Mouse (Mus musculus) hindbrain, embryonic 11.5 days (tissue): ENCODE results near the gene Eif4e1b. TPM values are rescaled to one million over a fixed set of nuclear protein-coding genes. Genes with fewer than 3 reads are reported as not detected.

ENCODE experiments used
- ATAC-seq: fragments of 200-750 bp; cut with Nextera tagmentation; 2 replicates; pipeline ENCODE4 v1.8.0; 2017; ENCODE audit warnings: mild to moderate bottlenecking, moderate TSS enrichment, moderate library complexity; ENCODE audit not compliant: low FRiP score
- DNase-seq: peaks from one replicate; pipeline ENCODE4 v3.0.0-alpha.2; 2015; ENCODE audit warnings: low spot score
- H3K27ac ChIP-seq: fragments of 300-500 bp; sonication (generic); 2 replicates; pipeline ENCODE4 v1.5.1; 2014; ENCODE audit warnings: mild to moderate bottlenecking, low read depth, low read length
- H3K27me3 ChIP-seq: fragments of 300-500 bp; sonication (generic); 2 replicates; pipeline ENCODE4 v1.6.1; 2014; ENCODE audit warnings: mild to moderate bottlenecking, low read length, moderate library complexity, mixed read lengths; ENCODE audit not compliant: control insufficient read depth, insufficient read depth
- H3K36me3 ChIP-seq: fragments of 300-500 bp; sonication (generic); 2 replicates; pipeline ENCODE4 v1.6.1; 2014; ENCODE audit warnings: mild to moderate bottlenecking, low read length, moderate library complexity, mixed read lengths; ENCODE audit not compliant: control insufficient read depth, insufficient read depth
- H3K4me1 ChIP-seq: fragments of 300-500 bp; sonication (generic); replicated peaks from 2 replicates; pipeline ENCODE4 v1.6.1; 2014; ENCODE audit warnings: low read length, mixed read lengths; ENCODE audit not compliant: control insufficient read depth, insufficient read depth
- H3K4me2 ChIP-seq: fragments of 300-500 bp; sonication (generic); replicated peaks from 2 replicates; pipeline ENCODE4 v1.6.1; 2014; ENCODE audit warnings: mild to moderate bottlenecking, low read depth, low read length
- H3K4me3 ChIP-seq: fragments of 300-500 bp; sonication (generic); 2 replicates; pipeline ENCODE4 v1.5.1; 2014; ENCODE audit warnings: low read depth, low read length
- H3K9ac ChIP-seq: fragments of 300-500 bp; sonication (generic); 2 replicates; pipeline ENCODE4 v1.6.1; 2014; ENCODE audit warnings: low read depth, low read length
- H3K9me3 ChIP-seq: fragments of 300-500 bp; sonication (generic); 2 replicates; pipeline ENCODE4 v1.6.1; 2016; ENCODE audit warnings: low read length; ENCODE audit not compliant: control insufficient read depth
- WGBS: fragments of 180-500 bp; shearing (Covaris S2); extraction: QIAGEN DNeasy Blood & Tissue Kit; methylation state at CpG from one replicate; pipeline ENCODE4 v1.1.7; 2014; 5-methylcytosine and 5-hydroxymethylcytosine counted together
- polyA plus RNA-seq: library from polyadenylated mRNA; unstranded; fragments of >200 nt; fragmentation: Nextera tagmentation; extraction: Ambion mirVana; gene quantifications from 2 replicates; pipeline ENCODE4 v1.2.1, GENCODE M21; 2014

Gene Eif4e1b
- polyA plus RNA-seq, 1 experiment from 2014 or later = not detected

DNA sequence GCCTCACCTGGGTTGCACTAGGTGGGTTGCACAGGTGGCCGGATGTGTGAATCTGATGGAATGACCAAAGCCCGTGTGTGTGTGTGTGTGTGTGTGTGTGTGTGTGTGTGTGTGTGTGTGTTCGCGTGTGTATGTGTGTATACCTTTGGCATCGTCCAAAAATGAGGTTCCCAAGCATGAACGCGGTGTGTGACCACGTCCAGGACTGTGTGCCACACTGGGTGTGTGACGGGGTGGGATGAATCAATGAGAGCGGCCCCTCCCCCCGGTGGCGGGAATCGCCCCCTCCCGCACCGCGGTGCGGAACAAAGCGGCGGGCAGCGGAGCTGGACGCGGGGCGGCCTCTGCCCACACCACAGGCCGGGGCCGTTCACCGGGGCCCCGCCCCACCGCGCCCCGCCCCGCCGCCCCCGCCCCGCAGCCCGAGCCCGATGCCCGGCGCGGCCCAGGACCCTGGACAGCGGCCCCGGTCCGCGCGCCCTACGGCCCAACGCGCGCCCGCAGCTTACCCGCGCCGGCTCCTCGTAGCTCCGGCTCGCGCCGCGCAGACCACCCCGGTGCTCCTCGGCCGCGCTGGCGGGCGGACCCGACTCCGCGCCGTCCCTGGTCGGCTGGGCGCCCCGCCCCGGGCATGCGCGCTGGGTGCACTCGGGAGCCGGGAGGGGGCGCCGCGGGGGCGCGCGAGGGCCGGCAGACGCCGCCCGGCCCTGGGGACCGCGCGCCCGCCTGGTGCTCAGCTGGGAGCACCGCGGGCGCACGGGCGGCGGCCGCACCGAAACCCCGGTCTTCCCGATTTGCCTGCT, 34.5 kb upstream of the Eif4e1b start:
- Histone ChIP-seq H3K36me3 (no peaks in the 10 kb centered on the region), H3K27ac (peak overlapping the region; percentile 89), H3K9me3 (no peaks in the 10 kb centered on the region), H3K4me3 (peak overlapping the region; percentile 60), H3K9ac (peak overlapping the region; percentile 71), H3K27me3 (peaks cover 7% of the 10 kb centered on the region; the same call in 1 of the 2 replicates), H3K4me2 (peak overlapping the region; percentile 65), H3K4me1 (peaks cover 3% of the 10 kb centered on the region; the same call in 1 of the 2 replicates)
- ATAC-seq = peak; percentile 89
- peak; percentile 84 for DNase-seq
- 7% methylated on average over 31 of the region's 100 CpGs for WGBS

DNA sequence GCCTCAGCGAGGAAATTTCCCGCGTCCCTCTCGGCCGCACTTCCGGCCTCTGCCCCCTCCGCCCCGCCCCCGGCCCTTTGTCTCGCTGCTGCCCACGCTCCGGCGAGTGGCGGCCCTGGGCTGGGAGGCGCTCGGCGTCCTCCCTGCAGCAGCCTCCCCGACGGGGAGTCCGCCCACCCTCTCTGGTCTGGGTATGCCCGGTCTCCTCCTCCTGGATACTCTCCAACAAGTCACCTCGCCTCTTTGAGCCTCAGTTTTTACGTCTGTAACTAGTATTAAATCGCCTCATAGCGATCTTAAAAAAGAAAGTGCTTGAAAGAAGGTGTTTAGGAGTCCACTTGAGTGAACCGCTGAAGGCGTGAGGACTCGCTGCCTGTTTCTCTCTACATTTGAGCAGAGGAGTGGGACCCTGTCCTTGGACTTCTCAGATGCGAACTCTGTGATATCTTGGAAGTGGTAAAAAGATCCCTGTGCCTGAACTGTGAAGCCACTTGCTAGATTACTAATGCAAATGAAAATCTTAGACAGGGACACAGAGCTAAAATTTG, 33.9 kb upstream of the Eif4e1b start, which contains the start of gene Gprin1:
Gprin1 (minus strand) TSS at position 11 of the 548 bp plus-strand sequence.
- Histone ChIP-seq H3K36me3 (no peaks in the 10 kb centered on the region), H3K4me3 (peak within 1 kb of the TSS; percentile 60), H3K4me1 (peaks cover 3% of the 10 kb centered on the region; the same call in 1 of the 2 replicates), H3K4me2 (peak within 1 kb of the TSS; percentile 65), H3K27me3 (peaks cover 7% of the 10 kb centered on the region; the same call in 1 of the 2 replicates), H3K27ac (peak within 1 kb of the TSS; percentile 89), H3K9me3 (no peaks in the 10 kb centered on the region), H3K9ac (peak within 1 kb of the TSS; percentile 71)
- peak; percentile 84 for ATAC-seq
- WGBS = 1% methylated on average over 29 of the region's 29 CpGs
- DNase-seq = no peak

DNA sequence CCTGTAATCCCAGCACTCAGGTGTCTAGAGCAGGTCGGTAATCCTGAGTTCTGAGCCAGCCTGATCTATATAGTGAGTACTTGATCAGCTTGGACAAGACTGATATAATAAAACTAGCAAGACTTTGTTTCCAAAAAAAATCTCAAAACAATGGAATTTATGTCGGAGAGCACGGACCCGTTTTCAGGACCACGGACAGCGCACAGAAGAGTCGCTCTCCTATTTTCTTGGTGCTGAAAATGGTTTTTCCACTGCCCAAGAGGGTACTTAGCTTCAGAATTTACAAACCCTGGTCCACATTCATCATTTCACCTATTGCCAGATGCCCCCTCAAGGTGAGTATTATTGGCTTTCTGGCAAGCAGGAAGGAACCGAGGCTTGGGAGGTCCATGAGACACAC, 33.1 kb upstream of the Eif4e1b start:
- Histone ChIP-seq H3K9ac (no peak overlapping the region), H3K27ac (no peak overlapping the region), H3K4me1 (peaks cover 3% of the 10 kb centered on the region), H3K27me3 (peaks cover 7% of the 10 kb centered on the region; the same call in 1 of the 2 replicates), H3K36me3 (no peaks in the 10 kb centered on the region), H3K4me2 (no peak overlapping the region), H3K9me3 (no peaks in the 10 kb centered on the region), H3K4me3 (no peak overlapping the region)
- DNase-seq (peak; percentile 80), ATAC-seq (no peak)
- 2% methylated on average over 8 of the region's 8 CpGs for WGBS

DNA sequence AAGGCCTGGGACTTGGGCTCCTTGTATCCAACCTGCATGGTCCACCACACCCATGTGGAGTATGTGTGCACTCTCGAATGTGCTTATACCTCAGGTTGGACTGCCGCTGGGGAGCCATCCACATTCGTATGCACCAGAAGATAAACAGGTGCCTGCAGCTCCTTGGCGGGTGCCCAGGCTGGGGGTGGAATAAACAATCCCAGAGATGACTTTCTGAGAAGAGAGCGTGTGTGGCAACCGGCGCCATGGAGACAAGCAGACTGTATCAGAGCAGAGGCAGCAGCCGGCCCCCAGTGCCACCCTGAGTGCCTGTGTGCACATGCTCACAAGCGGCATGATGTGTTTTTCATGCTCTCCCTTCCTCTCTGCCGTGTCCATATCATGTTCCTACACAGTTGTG, 31.1 kb upstream of the Eif4e1b start:
- H3K27me3 ChIP-seq = peaks cover 7% of the 10 kb centered on the region; the same call in 1 of the 2 replicates
- 77% methylated on average over 10 of the region's 10 CpGs for WGBS
- no peak overlapping the region for H3K4me2 ChIP-seq
- H3K9me3 ChIP-seq = no peaks in the 10 kb centered on the region
- H3K9ac ChIP-seq = no peak overlapping the region
- no peak overlapping the region for H3K27ac ChIP-seq
- DNase-seq (no peak), ATAC-seq (no peak)
- H3K36me3 ChIP-seq = no peaks in the 10 kb centered on the region
- no peaks in the 10 kb centered on the region; the same call in 1 of the 2 replicates for H3K4me1 ChIP-seq
- no peak overlapping the region for H3K4me3 ChIP-seq

DNA sequence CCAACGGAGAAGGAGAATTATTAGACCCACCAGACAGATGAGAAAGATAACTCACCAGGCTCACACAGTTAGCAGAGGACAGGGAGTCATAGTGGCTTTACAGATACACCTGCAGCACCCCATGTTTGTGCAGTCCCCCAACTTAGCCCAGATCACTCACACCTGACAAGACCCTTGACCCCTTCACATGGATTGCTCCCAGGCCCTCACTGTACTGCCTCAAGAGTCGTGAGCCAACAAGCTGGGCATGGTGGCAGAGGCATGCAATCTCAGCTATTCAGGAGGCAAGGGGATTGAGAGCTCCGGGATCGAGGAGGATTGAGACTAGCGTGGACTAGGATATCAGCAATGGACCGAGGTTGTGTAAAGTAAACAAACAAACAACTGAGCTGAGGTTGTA, 30.1 kb upstream of the Eif4e1b start:
- H3K9ac ChIP-seq = no peak overlapping the region
- no peak for ATAC-seq
- peaks cover 7% of the 10 kb centered on the region; the same call in 1 of the 2 replicates for H3K27me3 ChIP-seq
- no peaks in the 10 kb centered on the region; the same call in 1 of the 2 replicates for H3K4me1 ChIP-seq
- 71% methylated on average over 6 of the region's 6 CpGs for WGBS
- no peaks in the 10 kb centered on the region for H3K36me3 ChIP-seq
- H3K27ac ChIP-seq = no peak overlapping the region
- H3K4me3 ChIP-seq = no peak overlapping the region
- no peak overlapping the region for H3K4me2 ChIP-seq
- no peaks in the 10 kb centered on the region for H3K9me3 ChIP-seq
- no peak for DNase-seq

DNA sequence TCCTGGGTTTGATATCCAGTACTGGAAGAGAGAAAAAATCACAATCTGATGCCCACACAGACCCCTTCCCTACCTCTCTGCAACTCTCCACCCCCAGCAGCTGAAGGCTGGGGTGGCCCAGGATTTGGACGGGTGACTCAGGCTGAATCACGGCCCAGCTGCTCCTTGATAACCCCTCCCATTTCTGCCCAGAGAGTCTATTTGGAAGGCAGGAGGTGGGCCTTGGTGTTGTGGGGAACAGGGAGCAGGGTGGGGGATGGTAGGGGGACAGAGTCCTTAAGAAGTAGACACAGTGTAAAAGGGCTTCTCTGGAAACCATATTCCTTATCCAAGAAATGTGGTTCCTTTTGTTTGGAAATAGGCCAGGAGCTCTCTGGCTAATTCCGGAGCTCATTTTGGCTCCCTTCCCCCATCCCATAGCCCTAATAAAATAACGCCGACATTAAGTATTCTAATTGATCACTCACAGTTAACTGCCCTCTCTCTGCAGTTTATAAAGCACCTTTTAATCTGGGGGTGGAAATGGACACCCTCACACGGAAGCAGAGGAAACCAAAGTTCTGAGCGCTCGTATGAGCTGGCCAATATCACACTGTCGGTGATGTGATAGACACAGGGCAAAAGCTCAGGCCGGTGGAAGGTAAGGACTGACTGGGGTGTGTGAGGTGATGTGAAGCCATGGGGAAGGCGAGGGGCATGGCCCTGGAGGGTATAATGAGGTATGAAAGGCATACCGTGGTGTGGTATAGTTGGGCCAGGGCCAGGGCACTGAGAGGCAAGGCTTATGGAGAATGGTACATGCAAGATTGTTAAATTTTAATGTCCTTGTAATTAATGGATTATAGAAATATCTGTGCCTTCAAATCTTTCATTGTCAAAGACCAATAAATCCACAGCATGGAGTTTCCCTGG, 29.4 kb upstream of the Eif4e1b start:
- DNase-seq = no peak
- Histone ChIP-seq H3K4me2 (no peak overlapping the region), H3K9ac (no peak overlapping the region), H3K4me3 (no peak overlapping the region), H3K36me3 (no peaks in the 10 kb centered on the region), H3K4me1 (peaks cover 2% of the 10 kb centered on the region; the same call in 1 of the 2 replicates), H3K9me3 (no peaks in the 10 kb centered on the region), H3K27ac (no peak overlapping the region; the same call in 1 of the 2 replicates), H3K27me3 (peaks cover 7% of the 10 kb centered on the region; the same call in 1 of the 2 replicates)
- ATAC-seq = no peak
- 52% methylated on average over 12 of the region's 12 CpGs for WGBS

DNA sequence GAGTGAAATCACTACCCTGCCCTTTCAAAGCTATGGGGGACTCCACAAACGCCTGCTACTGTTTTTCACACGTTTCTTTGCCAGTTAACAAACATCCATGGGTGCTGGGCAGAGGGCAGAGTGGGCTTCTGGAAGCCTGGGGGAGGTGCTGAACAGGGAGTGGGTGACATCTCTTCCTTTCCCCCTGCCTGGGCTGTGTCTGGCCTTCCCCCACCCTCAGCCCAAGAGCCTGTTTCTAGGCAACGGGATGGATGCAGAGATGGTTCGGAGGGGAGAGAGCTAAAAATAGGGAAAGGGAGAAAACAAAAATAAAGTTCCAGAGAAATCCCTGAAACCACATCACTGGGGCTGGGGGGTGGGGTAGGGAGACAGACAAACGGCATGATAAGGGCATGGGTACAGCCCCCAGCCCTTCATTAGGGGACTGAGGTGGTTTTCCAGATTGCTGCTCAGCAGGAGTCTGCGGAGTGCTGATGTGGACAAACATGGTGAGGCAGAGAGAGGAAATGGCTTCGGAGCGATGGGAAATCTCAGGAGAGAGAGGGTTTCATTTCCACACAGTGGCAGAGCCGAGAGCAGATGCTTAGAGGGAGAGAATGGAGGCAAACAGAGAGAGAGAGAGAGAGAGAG, 28.5 kb upstream of the Eif4e1b start:
- no peak overlapping the region for H3K9ac ChIP-seq
- no peaks in the 10 kb centered on the region for H3K36me3 ChIP-seq
- H3K4me3 ChIP-seq = no peak overlapping the region
- WGBS = 34% methylated on average over 9 of the region's 9 CpGs
- ATAC-seq (no peak), DNase-seq (no peak)
- peaks cover 7% of the 10 kb centered on the region; the same call in 1 of the 2 replicates for H3K27me3 ChIP-seq
- H3K4me1 ChIP-seq = peaks cover 6% of the 10 kb centered on the region; the same call in 1 of the 2 replicates
- H3K9me3 ChIP-seq = no peaks in the 10 kb centered on the region
- no peak overlapping the region for H3K4me2 ChIP-seq
- H3K27ac ChIP-seq = no peak overlapping the region
